Mouse (Mus musculus): Measurements from ENCODE around the gene Nckap5. TPM values are rescaled to one million over a fixed set of nuclear protein-coding genes. Genes with fewer than 3 reads are reported as not detected.

Nckap5 gene
- polyA plus RNA-seq, 1 experiment from 2014 or later, result 40.1 TPM

DNA sequence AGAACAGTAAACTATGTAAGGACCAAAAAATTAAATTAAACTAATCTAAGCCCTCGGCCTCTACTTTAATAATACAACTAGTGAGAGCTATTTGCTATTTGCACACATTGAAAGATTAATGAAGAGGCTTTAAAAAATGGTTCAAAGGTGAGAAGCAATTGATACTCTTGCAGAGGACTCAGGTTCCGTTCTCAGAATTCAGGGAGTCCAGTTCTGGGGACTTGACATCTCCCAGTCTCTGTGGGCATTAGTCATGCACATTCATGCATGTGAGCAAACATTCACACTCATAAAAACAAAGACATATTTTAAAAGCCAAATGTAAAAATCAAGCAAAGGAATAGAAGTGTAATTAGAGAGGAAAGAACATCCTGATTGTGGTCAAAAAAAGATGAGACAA lies 257.5 kb downstream of the Nckap5 start:
- Histone ChIP-seq H3K27me3 (no peaks in the 10 kb centered on the region), H3K36me3 (no peaks in the 10 kb centered on the region), H3K27ac (no peak overlapping the region), H3K4me3 (no peak overlapping the region), H3K9me3 (no peaks in the 10 kb centered on the region), H3K9ac (no peak overlapping the region), H3K4me2 (no peak overlapping the region), H3K4me1 (peaks cover 3% of the 10 kb centered on the region)
- ATAC-seq (ENCODE audit: borderline replicate concordance, extremely low read depth, low FRiP score, low TSS enrichment), result no peak
- WGBS, result 66% methylated on average over 2 of the region's 2 CpGs

GRCm38 (mm10) chr1:126569611-126570238 lies 260.9 kb downstream of the Nckap5 start:
- Histone ChIP-seq H3K36me3 (no peaks in the 10 kb centered on the region), H3K4me2 (no peak overlapping the region), H3K9me3 (no peaks in the 10 kb centered on the region), H3K9ac (no peak overlapping the region), H3K4me1 (peaks cover 5% of the 10 kb centered on the region; the same call in 1 of the 2 replicates), H3K4me3 (no peak overlapping the region), H3K27me3 (no peaks in the 10 kb centered on the region), H3K27ac (no peak overlapping the region)
- ATAC-seq (ENCODE audit: borderline replicate concordance, extremely low read depth, low FRiP score, low TSS enrichment), result no peak
- WGBS, result 80% methylated on average over 6 of the region's 6 CpGs

DNA sequence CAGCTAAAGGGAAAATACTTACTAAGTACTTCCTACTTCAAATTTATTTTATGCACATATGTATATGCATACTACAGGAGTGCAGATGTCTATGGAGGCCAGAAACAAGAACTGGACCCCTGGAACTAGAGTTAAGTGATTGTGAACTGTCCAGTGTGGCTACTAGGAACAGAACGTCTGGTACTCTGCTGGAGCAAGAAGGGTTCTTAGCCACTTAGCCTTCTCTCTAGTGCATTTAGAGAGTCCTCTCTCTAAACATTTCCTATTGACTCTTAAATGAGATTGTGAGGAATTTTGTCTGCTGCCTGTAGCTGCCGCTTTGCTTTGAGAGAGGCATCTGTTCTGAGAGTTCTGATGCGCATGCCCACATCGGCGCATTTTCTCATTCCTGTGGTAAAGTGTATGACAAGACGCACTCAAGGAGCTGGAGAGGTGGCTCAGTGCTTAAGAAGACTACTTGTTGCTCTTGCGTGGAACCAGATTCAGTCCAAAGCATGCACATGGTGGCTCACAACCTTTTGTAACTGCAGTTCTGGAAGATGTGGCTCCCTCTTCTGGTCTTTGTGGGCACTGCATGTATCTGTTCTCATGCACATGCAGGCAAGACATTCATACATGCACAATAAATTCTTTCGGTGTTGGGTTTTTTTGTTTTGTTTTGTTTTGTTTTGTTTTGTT lies 261.9 kb downstream of the Nckap5 start:
- no peak for ATAC-seq (ENCODE audit: borderline replicate concordance, extremely low read depth, low FRiP score, low TSS enrichment)
- no peaks in the 10 kb centered on the region for H3K27me3 ChIP-seq

DNA sequence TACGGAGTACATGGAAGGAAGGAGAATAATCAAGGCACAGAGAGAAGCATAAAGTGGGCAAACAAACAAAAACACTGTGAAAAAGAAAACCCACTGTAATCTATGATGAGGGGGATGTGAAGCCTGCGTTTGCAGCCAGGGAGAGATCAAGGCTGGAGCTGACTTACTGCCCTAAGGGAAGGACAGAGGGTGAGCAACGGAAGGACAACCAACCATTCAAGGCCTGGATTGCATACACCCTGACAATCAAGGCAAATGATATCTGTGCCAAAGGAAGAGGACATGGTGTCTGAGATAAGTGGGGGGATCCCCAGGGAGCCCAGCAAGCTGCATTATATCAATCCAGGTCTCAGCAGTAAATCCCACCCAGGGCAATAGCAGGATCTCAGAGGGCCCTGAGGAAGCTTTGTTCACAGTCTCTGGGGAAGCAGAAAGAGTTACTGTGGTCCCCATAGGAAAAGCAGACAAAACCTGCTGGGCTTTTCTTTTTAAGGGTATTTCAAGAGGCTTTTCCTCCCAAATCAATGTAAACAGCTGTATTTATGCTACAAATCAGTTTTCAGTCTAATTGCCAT lies 265.4 kb downstream of the Nckap5 start:
- Histone ChIP-seq H3K27ac (no peak overlapping the region), H3K4me3 (no peak overlapping the region), H3K9me3 (no peaks in the 10 kb centered on the region), H3K4me1 (peaks cover 10% of the 10 kb centered on the region; the same call in 1 of the 2 replicates), H3K36me3 (no peaks in the 10 kb centered on the region), H3K27me3 (no peaks in the 10 kb centered on the region), H3K9ac (no peak overlapping the region), H3K4me2 (no peak overlapping the region)
- no peak for ATAC-seq (ENCODE audit: borderline replicate concordance, extremely low read depth, low FRiP score, low TSS enrichment)
- 74% methylated on average over 3 of the region's 3 CpGs for WGBS

More for the DNA sequence above, 261.9 kb downstream of the Nckap5 start:
- 83% methylated on average over 8 of the region's 8 CpGs for WGBS
- H3K27ac ChIP-seq, result no peak overlapping the region
- H3K4me3 ChIP-seq, result no peak overlapping the region
- H3K4me1 ChIP-seq, result peaks cover 5% of the 10 kb centered on the region; the same call in 1 of the 2 replicates
- H3K36me3 ChIP-seq, result no peaks in the 10 kb centered on the region
- no peaks in the 10 kb centered on the region for H3K9me3 ChIP-seq
- H3K9ac ChIP-seq, result no peak overlapping the region
- no peak overlapping the region for H3K4me2 ChIP-seq

DNA sequence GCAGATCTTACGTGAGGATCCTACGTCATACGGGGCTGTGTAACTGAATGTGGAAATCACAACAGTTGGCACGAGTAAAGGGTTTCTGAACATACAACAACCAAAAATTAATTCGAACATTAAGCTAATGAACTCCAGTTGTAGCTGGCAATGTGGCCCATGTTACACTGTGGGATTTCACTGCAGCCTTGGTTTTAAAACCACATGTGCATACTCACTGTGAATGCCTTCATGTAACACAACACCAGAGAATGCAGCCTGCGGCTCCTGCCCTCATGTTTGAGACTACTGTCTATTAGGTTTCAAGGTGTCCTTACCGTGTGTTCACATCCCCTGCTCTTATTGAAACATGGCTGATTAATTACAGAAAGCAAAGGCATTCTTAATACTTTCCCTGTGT lies 269.7 kb downstream of the Nckap5 start:
- WGBS, result 78% methylated on average over 7 of the region's 7 CpGs
- no peak overlapping the region for H3K4me2 ChIP-seq
- H3K9me3 ChIP-seq, result no peaks in the 10 kb centered on the region
- no peak for ATAC-seq (ENCODE audit: borderline replicate concordance, extremely low read depth, low FRiP score, low TSS enrichment)
- no peaks in the 10 kb centered on the region for H3K36me3 ChIP-seq
- H3K4me3 ChIP-seq, result no peak overlapping the region
- no peak overlapping the region for H3K9ac ChIP-seq
- no peak overlapping the region for H3K27ac ChIP-seq
- H3K4me1 ChIP-seq, result peaks cover 4% of the 10 kb centered on the region; the same call in 1 of the 2 replicates
- H3K27me3 ChIP-seq, result no peaks in the 10 kb centered on the region

DNA sequence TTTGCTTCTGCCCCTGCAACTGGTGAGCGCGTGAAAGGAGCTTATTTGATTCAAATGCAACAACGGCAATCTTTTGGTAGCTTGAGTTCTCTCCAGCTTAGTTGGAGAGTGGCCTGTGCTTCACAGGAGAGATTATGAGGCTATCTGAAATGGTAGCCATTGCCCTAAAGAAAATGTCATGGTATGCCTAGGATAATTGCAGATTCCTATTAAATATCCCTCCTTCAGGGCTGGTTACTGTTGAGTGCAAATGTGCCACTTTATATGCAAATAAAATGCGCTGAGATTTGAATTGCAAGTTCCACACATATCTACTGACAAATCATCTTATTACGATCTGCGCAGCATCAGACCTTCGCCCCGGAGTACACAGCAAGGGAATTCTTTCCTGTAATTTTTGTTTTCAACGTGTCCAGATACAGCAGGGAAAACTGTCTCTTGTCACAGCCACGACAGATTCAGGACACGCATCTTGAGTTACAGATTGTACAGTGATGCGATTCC lies 272.8 kb downstream of the Nckap5 start:
- H3K4me3 ChIP-seq, result no peak overlapping the region
- H3K27ac ChIP-seq, result no peak overlapping the region
- 86% methylated on average over 12 of the region's 12 CpGs for WGBS
- no peak overlapping the region for H3K4me2 ChIP-seq
- ATAC-seq (ENCODE audit: borderline replicate concordance, extremely low read depth, low FRiP score, low TSS enrichment), result no peak
- peaks cover 3% of the 10 kb centered on the region; the same call in 1 of the 2 replicates for H3K4me1 ChIP-seq
- no peaks in the 10 kb centered on the region for H3K27me3 ChIP-seq
- H3K9me3 ChIP-seq, result no peaks in the 10 kb centered on the region
- H3K9ac ChIP-seq, result no peak overlapping the region
- no peaks in the 10 kb centered on the region for H3K36me3 ChIP-seq

DNA sequence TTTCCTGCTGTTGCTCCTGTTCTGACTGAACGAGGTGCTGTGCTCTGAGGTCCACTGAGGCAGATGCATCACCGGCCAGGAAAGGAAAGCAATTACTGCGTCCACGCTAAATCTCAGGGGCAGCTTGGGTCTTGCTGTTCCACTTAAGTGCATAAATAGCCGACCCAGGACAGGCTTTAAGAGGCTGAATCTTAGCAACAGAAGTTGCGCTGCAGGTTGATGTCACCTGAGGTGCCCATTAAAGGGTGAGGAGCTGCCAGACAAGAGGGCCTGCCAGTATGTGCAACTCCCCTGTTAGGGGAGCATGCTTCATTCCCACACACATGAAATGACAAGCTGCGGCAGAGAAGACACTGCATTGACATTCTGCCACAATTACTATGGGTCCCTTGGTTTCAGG lies 282.6 kb downstream of the Nckap5 start:
- Histone ChIP-seq H3K9ac (no peak overlapping the region), H3K4me2 (no peak overlapping the region), H3K27me3 (no peaks in the 10 kb centered on the region), H3K4me1 (no peaks in the 10 kb centered on the region), H3K9me3 (no peaks in the 10 kb centered on the region), H3K4me3 (no peak overlapping the region), H3K27ac (no peak overlapping the region), H3K36me3 (no peaks in the 10 kb centered on the region)
- 67% methylated on average over 7 of the region's 7 CpGs for WGBS
- no peak for ATAC-seq (ENCODE audit: borderline replicate concordance, extremely low read depth, low FRiP score, low TSS enrichment)

DNA sequence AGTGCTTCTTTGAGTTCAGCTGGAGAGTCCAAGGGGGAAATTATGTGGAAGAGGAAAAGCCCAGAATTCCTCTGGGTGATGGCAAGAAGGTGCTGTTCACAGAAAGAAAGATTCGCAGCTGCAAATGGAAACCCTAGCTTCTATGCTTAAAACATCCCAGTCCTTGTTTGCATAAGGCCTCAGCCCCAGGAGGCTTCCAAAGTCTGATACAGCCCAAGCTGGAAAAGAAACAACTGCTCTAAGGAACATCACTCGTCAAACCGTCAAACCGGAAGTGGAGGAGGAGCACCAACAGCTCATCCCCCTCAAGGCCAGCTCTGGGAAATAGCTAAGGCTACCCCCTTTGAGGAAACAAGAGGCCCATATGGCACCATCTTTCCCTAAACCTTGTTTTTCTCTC lies 286.1 kb downstream of the Nckap5 start:
- Histone ChIP-seq H3K4me1 (no peaks in the 10 kb centered on the region), H3K4me3 (no peak overlapping the region), H3K27me3 (no peaks in the 10 kb centered on the region), H3K9me3 (no peaks in the 10 kb centered on the region), H3K36me3 (no peaks in the 10 kb centered on the region), H3K27ac (no peak overlapping the region), H3K4me2 (no peak overlapping the region), H3K9ac (no peak overlapping the region)
- no peak for ATAC-seq (ENCODE audit: borderline replicate concordance, extremely low read depth, low FRiP score, low TSS enrichment)
- 54% methylated on average over 4 of the region's 4 CpGs for WGBS

DNA sequence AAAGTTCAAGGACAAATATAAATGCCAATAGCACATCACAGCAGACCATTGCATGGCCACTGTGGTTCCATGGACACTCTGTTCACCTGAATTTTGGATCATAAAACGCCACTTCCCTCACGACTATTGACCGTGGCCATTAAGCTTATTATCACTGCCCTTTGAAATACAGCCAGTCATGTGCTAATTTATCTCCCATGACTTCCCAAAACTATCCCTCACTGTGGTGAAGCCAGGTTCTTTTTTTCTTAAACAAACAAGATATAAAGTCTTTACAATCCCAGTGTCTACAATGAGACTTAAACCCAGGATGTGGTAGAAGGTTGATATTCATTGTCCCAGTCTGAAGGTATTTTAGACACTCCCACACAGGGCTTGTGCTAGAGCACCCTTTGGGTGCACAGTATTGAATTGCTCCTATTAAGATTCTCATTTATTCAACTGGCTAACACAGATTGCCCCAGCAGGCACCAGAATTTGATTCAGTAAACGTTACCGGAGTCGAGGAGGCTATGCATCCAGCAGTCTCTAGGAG lies 293.3 kb downstream of the Nckap5 start:
- no peaks in the 10 kb centered on the region for H3K4me1 ChIP-seq
- WGBS, result 79% methylated on average over 6 of the region's 6 CpGs
- ATAC-seq (ENCODE audit: borderline replicate concordance, extremely low read depth, low FRiP score, low TSS enrichment), result no peak
- H3K36me3 ChIP-seq, result no peaks in the 10 kb centered on the region
- no peaks in the 10 kb centered on the region for H3K27me3 ChIP-seq
- H3K4me3 ChIP-seq, result no peak overlapping the region
- H3K9me3 ChIP-seq, result no peaks in the 10 kb centered on the region
- no peak overlapping the region for H3K4me2 ChIP-seq
- no peak overlapping the region for H3K9ac ChIP-seq
- H3K27ac ChIP-seq, result no peak overlapping the region

DNA sequence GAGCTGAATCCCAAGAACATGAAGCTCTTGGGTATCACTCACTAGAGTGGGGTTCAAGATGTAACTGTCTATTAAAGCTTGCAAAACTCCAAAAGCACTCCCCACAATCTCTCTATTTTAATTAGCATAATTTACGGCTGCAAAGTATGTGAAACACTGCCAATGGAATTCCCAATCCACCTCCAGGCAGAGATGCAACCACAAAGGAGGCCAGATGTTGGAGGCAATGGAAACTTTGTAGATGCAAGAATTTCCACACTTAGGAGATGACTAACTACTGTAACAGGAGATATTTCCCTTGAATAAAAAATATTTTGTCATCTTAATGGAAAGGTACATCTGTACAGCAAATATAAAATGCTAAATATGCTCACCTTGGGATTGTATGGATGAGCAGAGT lies 295.1 kb downstream of the Nckap5 start:
- no peaks in the 10 kb centered on the region for H3K36me3 ChIP-seq

GRCm38 (mm10) chr1:126534046-126534445 lies 296.6 kb downstream of the Nckap5 start:
- Histone ChIP-seq H3K4me2 (no peak overlapping the region), H3K27me3 (no peaks in the 10 kb centered on the region), H3K27ac (no peak overlapping the region), H3K4me1 (no peaks in the 10 kb centered on the region), H3K9me3 (no peaks in the 10 kb centered on the region), H3K4me3 (no peak overlapping the region), H3K9ac (no peak overlapping the region), H3K36me3 (no peaks in the 10 kb centered on the region)
- no peak for ATAC-seq (ENCODE audit: borderline replicate concordance, extremely low read depth, low FRiP score, low TSS enrichment)
- WGBS, result 61% methylated on average over 2 of the region's 2 CpGs

More for the DNA sequence above, 295.1 kb downstream of the Nckap5 start:
- Histone ChIP-seq H3K27me3 (no peaks in the 10 kb centered on the region), H3K4me3 (no peak overlapping the region), H3K9ac (no peak overlapping the region), H3K9me3 (no peaks in the 10 kb centered on the region), H3K27ac (no peak overlapping the region), H3K4me1 (no peaks in the 10 kb centered on the region), H3K4me2 (no peak overlapping the region)
- WGBS, result 85% methylated on average over 1 of the region's 1 CpGs
- ATAC-seq (ENCODE audit: borderline replicate concordance, extremely low read depth, low FRiP score, low TSS enrichment), result no peak

DNA sequence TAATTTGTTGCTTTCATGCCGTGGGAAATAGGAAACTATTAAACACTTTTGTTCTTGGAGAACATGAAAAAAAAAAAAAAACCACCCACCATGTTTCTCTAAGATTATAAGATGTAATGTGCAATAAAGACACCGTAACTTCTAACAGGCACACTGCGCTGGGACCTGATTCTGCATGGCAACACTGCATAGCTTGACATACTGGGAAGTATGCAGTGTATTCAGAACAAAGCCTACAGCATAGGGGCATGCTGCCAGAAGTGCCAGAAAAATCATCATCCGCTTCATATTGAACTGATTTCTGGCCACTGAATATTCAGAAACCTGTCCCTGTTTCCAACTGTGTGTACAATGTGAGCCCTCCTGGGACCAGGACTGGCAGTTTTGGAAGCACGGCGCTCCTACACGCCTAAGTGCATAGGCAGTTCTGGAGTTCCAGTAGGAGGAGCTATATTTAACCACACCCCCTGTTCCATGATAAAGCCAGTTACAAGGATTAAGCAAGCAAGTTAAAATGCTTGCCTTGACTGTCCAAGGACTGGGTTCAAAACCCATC lies 302.5 kb downstream of the Nckap5 start:
- 80% methylated on average over 7 of the region's 7 CpGs for WGBS
- H3K36me3 ChIP-seq, result no peaks in the 10 kb centered on the region
- H3K4me2 ChIP-seq, result no peak overlapping the region
- H3K4me3 ChIP-seq, result no peak overlapping the region
- no peaks in the 10 kb centered on the region for H3K27me3 ChIP-seq
- H3K9me3 ChIP-seq, result no peaks in the 10 kb centered on the region
- no peaks in the 10 kb centered on the region for H3K4me1 ChIP-seq
- no peak overlapping the region for H3K9ac ChIP-seq
- no peak overlapping the region for H3K27ac ChIP-seq
- no peak for ATAC-seq (ENCODE audit: borderline replicate concordance, extremely low read depth, low FRiP score, low TSS enrichment)

Data from lung, embryonic 15.5 days (tissue).